In genomic region chr12:25054511-25054910, GRCm38 (mm10) we compare ENCODE assay signal across 15 mouse cellular contexts. TPM values are rescaled to one million over a fixed set of nuclear protein-coding genes. Genes with fewer than 3 reads are reported as not detected.
DNase-seq lines count a peak whose midpoint lies in the region; ATAC-seq and TF ChIP-seq lines count a peak whose summit lies in the region.
"Had no signal": no experiment of that assay in that cellular context is flagged by ENCODE, and none has a peak within 500 bp of the region (broad histone marks: within the 10 kb centered on the region; RNA-seq: fewer than 3 reads in every experiment).

No protein-coding gene starts in this region.

- WGBS in forebrain, embryonic 15.5 days = 84% methylated on average over 7 of the region's 7 CpGs
- 83% methylated on average over 7 of the region's 7 CpGs for WGBS in forebrain, embryonic 14.5 days
- 52% methylated on average over 7 of the region's 7 CpGs for WGBS in liver, embryonic 16.5 days (ENCODE audit: insufficient replicate concordance)
- WGBS in liver, embryonic 11.5 days = 70% methylated on average over 7 of the region's 7 CpGs

- H3K4me2 ChIP-seq in forebrain, embryonic 15.5 days (replicated peaks) = no peak overlapping the region
- H3K4me2 ChIP-seq in forebrain, embryonic 14.5 days (ENCODE audit: low read length) = no peak overlapping the region
- no peak overlapping the region for H3K4me2 ChIP-seq in liver, embryonic 16.5 days (ENCODE audit: low read depth, low read length)
- no peak overlapping the region for H3K4me2 ChIP-seq in liver, embryonic 11.5 days
- H3K4me2 ChIP-seq in CH12.LX (ENCODE audit: insufficient read depth, low read depth, poor library complexity, severe bottlenecking) = no peak overlapping the region
- H3K4me2 ChIP-seq: embryonic facial prominence, embryonic 15.5 days; liver, embryonic 13.5 days; midbrain, embryonic 12.5 days had no signal

- dilution Hi-C loops in CH12.LX (cut with MboI; ENCODE audit: extremely low pct_ligation_motif_present, extremely low pct_unique_long_range_greater_than_20kb, low sequenced_read_pairs) = no loop called here

- no peak for TF ChIP-seq CTCF in CH12.LX (conservative IDR thresholded peaks at IDR 0.05 in 1 of 2, IDR thresholded peaks at IDR 0.05 in 1 of 2; ENCODE audit: low read depth in 2 of 2, low read length in 2 of 2)

- H3K9me3 ChIP-seq in forebrain, embryonic 15.5 days = no peaks in the 10 kb centered on the region
- H3K9me3 ChIP-seq in forebrain, embryonic 14.5 days (replicated peaks; ENCODE audit: control insufficient read depth, low read length) = no peaks in the 10 kb centered on the region
- no peaks in the 10 kb centered on the region for H3K9me3 ChIP-seq in liver, embryonic 16.5 days (replicated peaks; ENCODE audit: control insufficient read depth, low read length)
- no peaks in the 10 kb centered on the region for H3K9me3 ChIP-seq in liver, embryonic 11.5 days (ENCODE audit: control insufficient read depth, low read length)
- no peaks in the 10 kb centered on the region for H3K9me3 ChIP-seq in CH12.LX (replicated peaks; ENCODE audit: low read length)
- H3K9me3 ChIP-seq: embryonic facial prominence, embryonic 15.5 days; liver, embryonic 13.5 days; midbrain, embryonic 12.5 days had no signal

- H3K27me3 ChIP-seq in forebrain, embryonic 15.5 days = no peaks in the 10 kb centered on the region
- no peaks in the 10 kb centered on the region for H3K27me3 ChIP-seq in forebrain, embryonic 14.5 days (replicated peaks; ENCODE audit: control insufficient read depth, insufficient read depth, low read length)
- no peaks in the 10 kb centered on the region for H3K27me3 ChIP-seq in liver, embryonic 16.5 days (ENCODE audit: control insufficient read depth, insufficient read depth, low read depth, low read length)
- no peaks in the 10 kb centered on the region for H3K27me3 ChIP-seq in liver, embryonic 11.5 days (replicated peaks; ENCODE audit: control insufficient read depth, insufficient read depth, low read length)
- H3K27me3 ChIP-seq in CH12.LX (replicated peaks) = no peaks in the 10 kb centered on the region
- H3K27me3 ChIP-seq: embryonic facial prominence, embryonic 15.5 days; liver, embryonic 13.5 days; midbrain, embryonic 12.5 days had no signal

- no peak for TF ChIP-seq POLR2A in CH12.LX (IDR thresholded peaks at IDR 0.05; ENCODE audit: low read depth, low read length)

- no peak overlapping the region for H3K4me3 ChIP-seq in forebrain, embryonic 15.5 days
- no peak overlapping the region for H3K4me3 ChIP-seq in forebrain, embryonic 14.5 days (ENCODE audit: low read depth, low read length)
- H3K4me3 ChIP-seq in liver, embryonic 16.5 days (ENCODE audit: low read depth, low read length) = no peak overlapping the region
- no peak overlapping the region for H3K4me3 ChIP-seq in liver, embryonic 11.5 days (ENCODE audit: low read depth, low read length)
- H3K4me3 ChIP-seq in CH12.LX (replicated peaks in 1 of 3; ENCODE audit: low read depth in 2 of 3, low read length in 2 of 3, poor library complexity in 1 of 3) = no peak overlapping the region
- H3K4me3 ChIP-seq: embryonic facial prominence, embryonic 15.5 days; liver, embryonic 13.5 days; midbrain, embryonic 12.5 days had no signal

- in situ Hi-C loops in CH12.LX (cut with MboI; ENCODE audit: low pct_ligation_motif_present, low pct_unique_long_range_greater_than_20kb, low sequenced_read_pairs) = no loop called here

- no peak for DNase-seq in forebrain, embryonic 14.5 days (ENCODE audit: low spot score)
- no peak for DNase-seq in liver, embryonic 11.5 days (ENCODE audit: low spot score)
- DNase-seq in CH12.LX (ENCODE audit: extremely low read depth) = peak; percentile 62
- no peak for DNase-seq in cerebellum, postnatal 14 days
- DNase-seq: adrenal gland, postnatal 14 days; gastrocnemius, postnatal 36 days; heart, postnatal 36 days; kidney, adult 11 months; liver, embryonic 13.5 days had no signal

- no peaks in the 10 kb centered on the region for H3K79me2 ChIP-seq in CH12.LX (replicated peaks; ENCODE audit: control insufficient read depth, extremely low read depth, insufficient read depth, poor library complexity, severe bottlenecking)

- ATAC-seq in forebrain, embryonic 15.5 days (replicated peaks) = peak; percentile 53
- ATAC-seq in forebrain, embryonic 14.5 days = no peak
- peak; percentile 35; the same call in 1 of the 2 replicates for ATAC-seq in liver, embryonic 16.5 days (ENCODE audit: low read depth)
- no peak for ATAC-seq in liver, embryonic 11.5 days (replicated peaks; ENCODE audit: low FRiP score)
- peak; percentile 98 for ATAC-seq in megakaryocyte progenitor cell, adult 5-6 weeks (replicated peaks; ENCODE audit: poor library complexity)
- ATAC-seq in CD4-positive, CD25-positive, alpha-beta regulatory T cell, adult 4 months = no peak

- TF ChIP-seq RAD21 in CH12.LX (IDR thresholded peaks at IDR 0.05; ENCODE audit: low read depth, low read length) = no peak

- H3K36me3 ChIP-seq in forebrain, embryonic 15.5 days = peaks cover 70% of the 10 kb centered on the region
- peaks cover 74% of the 10 kb centered on the region for H3K36me3 ChIP-seq in forebrain, embryonic 14.5 days (ENCODE audit: control insufficient read depth, insufficient read depth, low read length)
- peaks cover 5% of the 10 kb centered on the region for H3K36me3 ChIP-seq in liver, embryonic 16.5 days (ENCODE audit: control insufficient read depth, insufficient read depth)
- peaks cover 21% of the 10 kb centered on the region for H3K36me3 ChIP-seq in liver, embryonic 11.5 days (ENCODE audit: control insufficient read depth, insufficient read depth, low read length)
- H3K36me3 ChIP-seq in CH12.LX (replicated peaks in 1 of 2; ENCODE audit: control insufficient read depth in 1 of 2, insufficient read depth in 1 of 2, low read length in 1 of 2) = peaks cover 63 to 85% of the 10 kb centered on the region in 2 experiments

- no peak overlapping the region for H3K27ac ChIP-seq in forebrain, embryonic 15.5 days (replicated peaks)
- H3K27ac ChIP-seq in forebrain, embryonic 14.5 days (ENCODE audit: low read depth, low read length) = no peak overlapping the region
- H3K27ac ChIP-seq in liver, embryonic 16.5 days (ENCODE audit: low read length) = no peak overlapping the region
- no peak overlapping the region for H3K27ac ChIP-seq in liver, embryonic 11.5 days (ENCODE audit: low read depth, low read length)
- H3K27ac ChIP-seq in CH12.LX (ENCODE audit: insufficient read depth, low read depth) = no peak overlapping the region; the same call in 1 of the 2 replicates
- H3K27ac ChIP-seq: embryonic facial prominence, embryonic 15.5 days; liver, embryonic 13.5 days; midbrain, embryonic 12.5 days had no signal

- TF ChIP-seq EP300 in CH12.LX (IDR thresholded peaks at IDR 0.05; ENCODE audit: low read length) = no peak

- H3K4me1 ChIP-seq in forebrain, embryonic 15.5 days = peaks cover 5% of the 10 kb centered on the region; the same call in 1 of the 2 replicates
- H3K4me1 ChIP-seq in forebrain, embryonic 14.5 days (ENCODE audit: control insufficient read depth, insufficient read depth, low read length) = no peaks in the 10 kb centered on the region
- H3K4me1 ChIP-seq in liver, embryonic 16.5 days (ENCODE audit: control insufficient read depth, low read depth, low read length) = no peaks in the 10 kb centered on the region
- no peaks in the 10 kb centered on the region for H3K4me1 ChIP-seq in liver, embryonic 11.5 days (replicated peaks; ENCODE audit: control insufficient read depth, insufficient read depth, low read length)
- H3K4me1 ChIP-seq in CH12.LX (ENCODE audit: control insufficient read depth in 1 of 2, insufficient read depth in 2 of 2) = peaks cover 4 to 24% of the 10 kb centered on the region in 2 experiments; a peak in 2 of 4 replicates
- H3K4me1 ChIP-seq: embryonic facial prominence, embryonic 15.5 days; liver, embryonic 13.5 days; midbrain, embryonic 12.5 days had no signal

- H3K9ac ChIP-seq in forebrain, embryonic 15.5 days (replicated peaks) = no peak overlapping the region
- no peak overlapping the region for H3K9ac ChIP-seq in forebrain, embryonic 14.5 days (ENCODE audit: low read length)
- no peak overlapping the region for H3K9ac ChIP-seq in liver, embryonic 16.5 days (ENCODE audit: low read depth, low read length)
- no peak overlapping the region for H3K9ac ChIP-seq in liver, embryonic 11.5 days (ENCODE audit: low read depth, low read length)
- no peak overlapping the region for H3K9ac ChIP-seq in CH12.LX (ENCODE audit: insufficient read depth, low read depth)
- H3K9ac ChIP-seq: embryonic facial prominence, embryonic 15.5 days; liver, embryonic 13.5 days; midbrain, embryonic 12.5 days had no signal

TF ChIP-seq in CH12.LX, 34 proteins besides CTCF, POLR2A, EP300 and RAD21:
- TF ChIP-seq ZMIZ1 (IDR thresholded peaks at IDR 0.05; ENCODE audit: low read depth, low read length) (no peak), SIN3A (IDR thresholded peaks at IDR 0.05; ENCODE audit: low read length) (no peak), HCFC1 (IDR thresholded peaks at IDR 0.05; ENCODE audit: low read depth, low read length) (no peak), IRF4 (IDR thresholded peaks at IDR 0.05; ENCODE audit: low read depth, low read length) (no peak)

RNA-seq across cellular contexts. Expression of gene Id2, which starts 42.4 kb away (rescaled TPM):
- polyA plus RNA-seq in forebrain, embryonic 15.5 days (2015; fragmentation: Nextera tagmentation; extraction: Ambion mirVana) = 509 and 581 TPM in 2 replicates
- polyA plus RNA-seq in forebrain, embryonic 14.5 days (2014; fragmentation: Nextera tagmentation; extraction: Ambion mirVana) = 538 and 542 TPM in 2 replicates
- 127 and 140 TPM in 2 replicates for polyA plus RNA-seq in liver, embryonic 16.5 days (2015; fragmentation: Nextera tagmentation; extraction: Ambion mirVana)
- 227 and 228 TPM in 2 replicates for polyA plus RNA-seq in liver, embryonic 11.5 days (2014; fragmentation: Nextera tagmentation; extraction: Ambion mirVana)
- total RNA-seq in CH12.LX (2012; rRNA removed) (11.5 and 12.4 TPM in 2 replicates), CH12.LX (2014; rRNA removed) (38.0 and 42.9 TPM in 2 replicates)
- polyA plus RNA-seq in CH12.LX (2012; ENCODE audit: insufficient read length, low read depth) = 13.7 and 14.2 TPM in 2 replicates
- total RNA-seq in megakaryocyte progenitor cell, adult 5-6 weeks (2015) = 21.8 and 32.4 TPM in 2 replicates
- 8.3 and 15.5 TPM in 2 replicates for total RNA-seq in megakaryocyte progenitor cell, adult 5-6 weeks (2017)
- polyA plus RNA-seq in CD4-positive, CD25-positive, alpha-beta regulatory T cell, adult 4 months (2017; shearing (Covaris generic)) = 100 to 1,000 TPM; 249 to 258 TPM

Comparison
In these comparisons a context has a peak if more than half of its experiments do, and no peak if none do; other contexts are left out.
1. ATAC-seq: peak in forebrain, embryonic 15.5 days (single experiment), liver, embryonic 16.5 days (single experiment) and megakaryocyte progenitor cell, adult 5-6 weeks (single experiment); none in forebrain, embryonic 14.5 days (single experiment), liver, embryonic 11.5 days (single experiment) and CD4-positive, CD25-positive, alpha-beta regulatory T cell, adult 4 months (single experiment).